ENCODE assay signal across 11 mouse cellular contexts in genomic region chr4:72379515-72379914, GRCm38 (mm10).
A peak's percentile ranks its signal among the peaks of the same experiment; 100 is the strongest.
DNase-seq lines count a peak whose midpoint lies in the region; ATAC-seq and TF ChIP-seq lines count a peak whose summit lies in the region.
"Had no signal": no experiment of that assay in that cellular context is flagged by ENCODE, and none has a peak within 500 bp of the region (broad histone marks: within the 10 kb centered on the region; RNA-seq: fewer than 3 reads in every experiment).

No protein-coding gene starts in this region.

- no peak overlapping the region for H3K4me3 ChIP-seq in heart, embryonic 16.5 days (ENCODE audit: low read length)
- no peak overlapping the region for H3K4me3 ChIP-seq in heart, embryonic 12.5 days
- no peak overlapping the region for H3K4me3 ChIP-seq in bone marrow macrophage, adult 2 months (ENCODE audit: insufficient read depth, low read length)
- H3K4me3 ChIP-seq: embryonic facial prominence, embryonic 12.5 days; hindbrain, embryonic 15.5 days; midbrain, embryonic 13.5 days had no signal

- H3K27me3 ChIP-seq in heart, embryonic 16.5 days (ENCODE audit: control insufficient read depth, insufficient read depth, low read length) = peaks cover 20% of the 10 kb centered on the region
- no peaks in the 10 kb centered on the region for H3K27me3 ChIP-seq in heart, embryonic 12.5 days (replicated peaks)
- H3K27me3 ChIP-seq: embryonic facial prominence, embryonic 12.5 days had no signal

- no peaks in the 10 kb centered on the region for H3K36me3 ChIP-seq in heart, embryonic 16.5 days (ENCODE audit: control insufficient read depth, insufficient read depth)
- no peaks in the 10 kb centered on the region for H3K36me3 ChIP-seq in heart, embryonic 12.5 days
- H3K36me3 ChIP-seq: embryonic facial prominence, embryonic 12.5 days; hindbrain, embryonic 15.5 days; midbrain, embryonic 13.5 days had no signal

- H3K4me1 ChIP-seq in heart, embryonic 16.5 days (ENCODE audit: control insufficient read depth, insufficient read depth, low read length) = no peaks in the 10 kb centered on the region
- 0 out of 2 replicates have a peak, but pooled peaks cover 2% of the 10 kb centered on the region for H3K4me1 ChIP-seq in heart, embryonic 12.5 days (replicated peaks)
- peaks cover 20% of the 10 kb centered on the region for H3K4me1 ChIP-seq in bone marrow macrophage, adult 2 months (ENCODE audit: control insufficient read depth, insufficient read depth, low read length)

- no peaks in the 10 kb centered on the region for H3K9me3 ChIP-seq in heart, embryonic 16.5 days (replicated peaks; ENCODE audit: control insufficient read depth, low read length)
- H3K9me3 ChIP-seq in heart, embryonic 12.5 days (replicated peaks) = no peaks in the 10 kb centered on the region
- H3K9me3 ChIP-seq: embryonic facial prominence, embryonic 12.5 days; hindbrain, embryonic 15.5 days; midbrain, embryonic 13.5 days had no signal

- H3K9ac ChIP-seq in heart, embryonic 16.5 days (ENCODE audit: low read length) = no peak overlapping the region
- H3K9ac ChIP-seq in heart, embryonic 12.5 days = no peak overlapping the region
- H3K9ac ChIP-seq: embryonic facial prominence, embryonic 12.5 days; hindbrain, embryonic 15.5 days; midbrain, embryonic 13.5 days had no signal

- TF ChIP-seq CTCF in bone marrow macrophage, adult 2 months (IDR thresholded peaks at IDR 0.05; ENCODE audit: low read depth, low read length) = no peak

- no peak for TF ChIP-seq POLR2A in bone marrow macrophage, adult 2 months (IDR thresholded peaks at IDR 0.05; ENCODE audit: borderline replicate concordance, low read depth, low read length)

- WGBS in heart, embryonic 16.5 days = 47% methylated on average over 1 of the region's 1 CpGs
- WGBS in heart, embryonic 12.5 days = 34% methylated on average over 1 of the region's 1 CpGs

- H3K27ac ChIP-seq in heart, embryonic 16.5 days (ENCODE audit: low read length) = no peak overlapping the region
- H3K27ac ChIP-seq in heart, embryonic 12.5 days (ENCODE audit: poor library complexity, severe bottlenecking) = no peak overlapping the region
- H3K27ac ChIP-seq in bone marrow macrophage, adult 2 months (ENCODE audit: insufficient read depth, low read depth, low read length) = peak overlapping the region; percentile 92
- H3K27ac ChIP-seq: embryonic facial prominence, embryonic 12.5 days; hindbrain, embryonic 15.5 days; midbrain, embryonic 13.5 days had no signal

- ATAC-seq in heart, embryonic 16.5 days (replicated peaks; ENCODE audit: extremely low read depth, insufficient read depth, low FRiP score) = peak; percentile 32; the same call in 1 of the 2 replicates
- ATAC-seq in heart, embryonic 12.5 days (ENCODE audit: insufficient number of reproducible peaks, low FRiP score) = no peak
- ATAC-seq: midbrain, embryonic 13.5 days had no signal

- no peak overlapping the region for H3K4me2 ChIP-seq in heart, embryonic 16.5 days (ENCODE audit: low read depth, low read length)
- no peak overlapping the region for H3K4me2 ChIP-seq in heart, embryonic 12.5 days
- H3K4me2 ChIP-seq: embryonic facial prominence, embryonic 12.5 days; hindbrain, embryonic 15.5 days; midbrain, embryonic 13.5 days had no signal

- peak; percentile 60 for DNase-seq in kidney, adult 9 months
- peak; percentile 43 for DNase-seq in lung, postnatal 36 days
- DNase-seq in frontal cortex, postnatal 25 days (ENCODE audit: low spot score in 2 of 2) = no peak
- no peak for DNase-seq in retina, embryonic 14.5 days (ENCODE audit: low spot score)
- DNase-seq in thymus, postnatal 0 days (ENCODE audit: low spot score) = no peak

Comparison
In these comparisons a context has a peak if more than half of its experiments do, and no peak if none do; other contexts are left out.
1. DNase-seq: peak in kidney, adult 9 months (single experiment) and lung, postnatal 36 days (single experiment); none in frontal cortex, postnatal 25 days (0 of 2), retina, embryonic 14.5 days (single experiment) and thymus, postnatal 0 days (single experiment).